Mouse (Mus musculus) kidney, adult 9 months (tissue): ENCODE measurements at regions not wholly inside any gene's neighbourhood (a gene's known extent, or its start where the extent isn't known, plus 50 kb on each side); places are given as distances from the start of the nearest gene placed in this dataset.
"Not testable (repeated sequence)": the region's sequence is repeated elsewhere in the genome, so short reads cannot be mapped to it uniquely, and the experiment has no call there.

ENCODE experiments used
- DNase-seq: peaks from one replicate; pipeline ENCODE4 v3.0.0; 2022

DNA sequence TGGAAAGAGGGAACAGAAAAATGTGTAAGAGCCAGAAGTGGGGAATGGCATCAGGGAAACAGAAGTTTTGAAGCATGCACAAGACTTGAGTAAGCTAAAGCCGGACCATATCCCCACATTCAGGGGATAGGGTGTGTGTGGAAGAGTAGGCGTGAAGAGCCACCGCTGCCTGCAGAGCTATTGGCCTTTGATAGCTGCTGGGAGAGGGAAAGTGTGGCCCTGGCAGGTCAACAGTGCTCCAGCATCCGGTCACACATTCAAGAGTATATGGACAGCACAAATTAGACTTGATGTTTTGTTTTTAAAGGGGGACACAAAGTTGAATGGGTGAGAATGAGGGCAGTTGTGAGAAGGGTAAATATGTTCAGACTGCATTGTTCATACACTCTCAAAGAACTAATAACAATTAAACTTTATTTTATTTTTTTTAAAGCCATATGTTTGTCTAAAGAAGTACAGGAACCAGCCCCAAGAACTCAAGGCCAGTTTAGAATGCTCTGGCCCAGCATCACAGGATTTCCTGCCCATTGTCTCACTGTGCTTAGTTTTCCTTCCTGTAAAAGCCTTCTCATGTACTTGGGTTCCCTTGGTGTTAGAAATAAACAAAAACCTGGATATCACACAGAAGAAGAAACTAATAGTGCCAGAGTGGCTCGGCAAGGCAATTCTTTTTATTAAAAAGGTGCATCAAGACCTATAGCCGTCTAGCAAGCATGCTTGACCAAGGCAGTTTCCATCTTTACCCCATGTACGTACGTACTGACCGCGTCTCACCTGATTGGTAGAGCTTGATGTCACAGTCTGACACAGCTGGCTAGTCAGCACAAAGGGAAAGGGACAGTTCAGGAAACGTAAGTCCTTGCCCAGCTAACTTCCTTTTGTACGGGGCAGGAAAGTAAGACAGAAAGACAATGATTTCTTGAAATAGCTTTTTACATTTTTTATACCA, 144.6 kb upstream of the Rbbp6 start:
- peak; percentile 59 for DNase-seq

DNA sequence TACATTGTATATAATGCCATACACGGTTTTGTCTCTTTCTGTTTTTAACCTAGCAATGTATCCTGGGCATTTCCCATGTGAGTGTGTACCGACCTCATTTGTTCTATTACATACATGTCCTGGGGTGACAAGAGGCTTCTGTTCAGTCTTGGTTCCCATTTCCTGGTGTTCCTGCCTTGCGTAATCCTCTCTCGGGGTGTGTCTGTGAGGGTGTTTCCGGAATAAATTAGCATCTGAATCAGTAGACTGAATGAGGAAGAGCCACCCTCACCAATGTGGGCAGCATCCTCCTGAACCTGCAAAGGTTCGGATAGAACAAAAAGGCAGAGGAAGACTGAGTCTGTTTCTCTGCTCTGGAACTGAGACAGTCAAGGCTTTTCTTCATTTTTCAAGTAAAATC, 142.1 kb upstream of the Rbbp6 start:
- peak; percentile 18 for DNase-seq

DNA sequence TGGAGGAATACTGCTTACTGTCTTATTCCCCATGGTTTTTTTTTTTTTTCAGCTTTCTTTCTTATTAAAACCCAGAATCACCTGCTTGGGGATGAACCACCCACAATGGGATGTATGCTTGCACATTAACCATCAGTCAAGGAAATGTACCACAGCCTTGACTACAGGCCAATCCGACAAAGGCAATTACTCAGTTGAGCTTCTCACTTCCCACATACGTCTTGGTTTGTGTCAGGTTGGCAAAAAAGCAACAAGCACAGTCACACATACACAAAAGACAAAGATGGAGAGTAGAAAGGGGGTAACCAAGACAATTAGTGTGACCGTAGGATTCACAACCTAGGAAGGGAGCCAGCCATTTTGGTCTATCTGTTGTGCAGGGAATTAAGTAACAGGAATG, 126.4 kb upstream of the Rbbp6 start:
- no peak for DNase-seq

DNA sequence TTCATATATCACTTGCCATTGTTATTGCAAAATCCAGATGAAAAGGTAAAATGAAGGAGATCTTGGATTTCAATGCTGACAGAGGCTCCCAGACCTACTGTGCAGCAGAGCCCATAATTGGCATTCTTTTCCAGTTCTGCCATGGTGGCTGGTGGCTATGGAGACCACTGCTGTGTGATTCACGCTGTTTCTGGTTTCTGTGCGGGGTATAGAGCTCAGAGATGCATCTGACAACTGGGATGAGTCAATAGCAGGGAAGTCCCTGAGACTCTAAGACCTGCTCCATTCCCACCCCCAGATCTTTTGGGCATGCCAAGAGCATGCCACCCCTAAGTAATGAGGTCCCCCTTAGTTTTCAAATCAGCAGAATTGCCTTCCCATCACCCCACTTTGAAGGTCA, 120.7 kb upstream of the Rbbp6 start:
- DNase-seq, result no peak

DNA sequence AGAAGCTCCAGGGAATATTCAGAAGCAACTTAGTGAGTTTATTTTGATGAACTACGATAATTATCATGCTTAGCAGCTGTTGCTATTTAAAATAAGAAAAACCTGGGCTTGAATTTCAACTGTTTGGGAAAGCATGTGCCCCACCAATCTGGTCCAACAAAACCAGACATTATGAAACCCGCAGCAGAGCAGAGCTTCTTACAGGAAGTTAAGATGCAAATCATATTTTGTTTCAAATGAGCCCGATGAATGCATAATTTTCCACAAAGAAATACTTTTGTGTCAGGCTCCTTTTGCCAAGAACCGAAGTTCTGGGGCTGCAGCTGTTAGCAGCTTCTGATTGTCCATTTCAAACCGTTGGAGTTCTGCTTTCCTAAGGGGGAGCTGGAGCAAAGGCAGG, 118.1 kb upstream of the Rbbp6 start:
- no peak for DNase-seq

DNA sequence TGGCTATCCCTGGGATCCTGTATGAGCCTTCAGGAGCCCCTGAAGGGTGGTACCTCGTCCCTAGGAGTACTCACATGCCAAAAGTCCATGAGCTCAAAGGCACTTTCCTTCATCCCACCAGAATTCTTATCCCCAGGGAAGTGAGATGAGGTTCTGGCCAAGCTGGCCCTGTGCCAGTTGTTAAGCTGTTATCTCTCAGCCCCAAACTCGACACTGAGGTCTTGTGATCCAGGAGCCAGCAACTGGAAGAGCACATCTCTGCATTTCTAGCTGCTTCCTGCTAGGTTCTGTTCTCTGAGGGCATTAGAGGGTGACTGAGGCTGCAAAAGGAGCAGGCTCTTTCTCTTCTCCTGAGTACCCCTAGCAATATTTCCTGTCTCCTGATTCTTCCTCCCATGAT, 92.1 kb upstream of the Rbbp6 start:
- DNase-seq, result no peak

DNA sequence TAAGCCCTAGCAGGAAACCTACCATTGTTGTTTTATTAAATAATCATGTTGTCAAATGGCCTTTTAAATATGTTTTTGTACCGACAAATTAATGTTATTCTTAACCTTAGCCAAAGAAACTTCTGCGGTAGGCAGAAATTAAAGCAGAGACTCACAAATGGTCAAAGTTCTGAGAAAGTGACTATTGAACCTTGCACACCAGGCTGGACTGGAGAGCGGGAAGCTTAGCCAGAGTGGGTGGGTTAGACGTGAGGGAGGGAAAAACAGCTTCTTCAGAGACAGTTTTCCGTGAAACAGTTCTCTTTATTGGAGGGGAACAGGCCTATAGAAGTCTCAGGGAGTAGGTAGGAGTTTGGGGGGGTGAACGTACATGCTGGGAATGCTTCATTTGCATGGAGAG, 89.2 kb upstream of the Rbbp6 start:
- peak; percentile 69 for DNase-seq

DNA sequence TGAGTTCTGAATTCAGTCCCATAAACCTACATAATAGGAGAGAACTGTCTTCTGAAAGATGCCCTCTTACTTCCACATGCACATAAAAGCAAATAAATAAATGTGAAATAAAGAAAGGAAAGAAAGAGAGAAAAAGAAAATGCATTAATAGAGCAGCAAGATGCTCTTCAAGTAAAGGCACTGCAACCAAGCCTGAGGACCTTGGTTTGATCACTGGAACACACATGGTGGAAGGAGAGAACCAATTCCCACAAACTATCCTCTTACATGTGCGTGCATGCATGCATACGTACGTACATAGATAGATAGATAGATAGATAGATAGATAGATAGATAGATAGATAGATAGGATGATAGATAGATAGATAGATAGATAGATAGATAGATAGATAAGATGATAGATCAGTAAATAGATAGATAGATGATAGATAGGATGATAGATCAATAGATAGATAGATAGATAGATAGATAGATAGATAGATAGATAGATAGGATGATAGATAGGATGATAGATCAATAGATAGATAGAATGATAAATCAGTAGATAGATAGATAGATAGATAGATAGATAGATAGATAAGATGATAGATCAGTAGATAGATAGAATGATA, 83.5 kb upstream of the Rbbp6 start:
- DNase-seq, result not testable (repeated sequence)

DNA sequence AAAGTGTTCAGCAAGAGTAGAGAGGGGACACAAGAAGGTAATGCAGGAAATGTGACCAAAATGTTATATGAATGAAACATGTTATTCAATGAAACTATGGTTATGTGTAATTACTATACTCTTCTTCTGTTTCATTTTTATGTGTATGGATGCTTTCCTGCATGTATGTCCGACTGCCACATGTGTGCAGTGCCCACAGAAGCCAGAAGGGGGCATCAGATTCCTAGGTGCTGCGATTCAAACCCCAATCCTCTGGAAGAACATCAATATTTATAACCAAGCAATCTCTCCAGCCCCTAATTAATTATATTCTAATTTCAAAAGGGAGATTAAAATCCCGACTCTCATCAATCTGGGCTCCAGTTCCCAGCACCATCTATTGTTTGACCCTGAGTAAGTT, 78.7 kb upstream of the Rbbp6 start:
- DNase-seq, result no peak

DNA sequence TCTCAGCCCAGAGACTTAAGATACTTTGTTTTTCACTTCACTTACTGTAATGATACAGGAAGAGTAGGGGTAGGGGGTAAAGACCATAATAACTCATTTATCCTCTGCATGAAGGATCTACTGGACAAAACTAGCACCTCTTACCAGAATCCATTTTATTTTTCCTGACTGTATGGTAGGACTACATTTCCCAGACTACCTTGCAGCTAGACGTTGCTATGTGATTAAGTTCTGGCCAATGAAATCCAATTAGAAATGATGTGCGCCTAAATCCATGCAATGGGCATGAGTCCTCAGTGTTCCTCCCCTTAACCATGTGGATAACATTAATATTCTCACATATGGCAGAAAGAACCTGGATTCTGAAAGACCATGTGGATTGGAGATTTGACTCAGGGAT, 68.3 kb upstream of the Rbbp6 start:
- no peak for DNase-seq

DNA sequence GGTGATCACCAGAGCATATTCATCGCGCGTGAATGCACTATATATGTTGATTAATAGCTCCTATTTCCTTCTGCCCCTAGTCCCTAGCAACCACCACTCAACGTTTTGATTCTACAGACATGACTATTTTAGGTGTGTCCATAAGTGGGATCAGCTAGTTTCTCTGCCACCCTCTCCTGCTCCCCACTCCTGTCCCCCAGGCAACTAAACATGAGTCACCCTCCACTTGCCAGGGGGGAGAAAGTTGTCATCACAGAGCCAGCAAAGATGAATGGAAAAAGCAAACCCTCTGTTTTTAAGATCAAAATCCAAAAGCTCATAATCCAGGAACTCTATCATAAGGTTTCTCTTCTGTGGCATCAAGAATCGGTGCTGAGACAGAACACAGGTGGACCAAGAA, 59.4 kb upstream of the Rbbp6 start:
- no peak for DNase-seq

DNA sequence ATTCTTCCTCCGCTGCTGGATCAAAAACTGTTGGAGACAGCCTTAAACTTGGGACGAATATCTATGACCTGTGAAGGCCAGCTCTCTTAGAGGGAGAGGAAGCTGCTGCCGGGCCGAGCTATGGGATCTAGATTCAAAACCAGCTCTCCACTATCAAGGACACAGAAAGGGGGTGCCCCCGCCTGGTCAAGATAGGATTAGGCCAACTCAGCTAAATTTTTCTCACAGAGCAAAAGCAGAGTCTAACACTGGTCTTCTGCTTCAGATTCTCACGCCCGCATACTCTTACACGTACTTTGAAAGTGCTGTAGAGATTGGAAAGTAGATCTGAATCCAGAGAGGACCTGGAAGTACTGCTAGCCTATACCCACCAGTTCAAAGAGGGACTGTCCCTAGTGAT, 56.2 kb upstream of the Rbbp6 start:
- DNase-seq, result peak; percentile 5
